Comparison of ENCODE assay signal across 19 mouse cellular contexts in the genomic region with DNA sequence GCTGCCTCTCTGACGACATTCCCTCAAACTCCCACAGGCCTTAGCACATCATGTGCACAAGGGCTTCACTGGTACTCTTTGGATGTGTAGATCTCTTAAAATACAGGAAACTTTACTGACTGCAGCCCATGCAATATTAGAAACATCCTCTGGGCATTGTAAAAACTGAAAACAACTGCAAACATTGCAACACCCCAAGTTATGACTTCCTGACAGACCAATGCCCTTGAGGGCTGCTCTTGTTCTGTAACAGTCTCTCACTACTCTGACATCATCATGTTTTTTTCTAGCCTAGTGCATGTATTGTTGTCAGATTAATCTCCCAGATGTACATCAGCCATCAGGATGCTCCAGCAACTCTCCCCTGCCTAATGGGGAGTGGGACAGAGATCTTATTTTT.
DNase-seq lines count a peak whose midpoint lies in the region; ATAC-seq and TF ChIP-seq lines count a peak whose summit lies in the region.
"Had no signal": no experiment of that assay in that cellular context is flagged by ENCODE, and none has a peak within 500 bp of the region (broad histone marks: within the 10 kb centered on the region; RNA-seq: fewer than 3 reads in every experiment).

No protein-coding gene starts in this region.

- no peaks in the 10 kb centered on the region for H3K9me3 ChIP-seq in forebrain, embryonic 15.5 days
- H3K9me3 ChIP-seq in forebrain, embryonic 13.5 days (replicated peaks), result no peaks in the 10 kb centered on the region
- H3K9me3 ChIP-seq in lung, embryonic 16.5 days (ENCODE audit: control insufficient read depth, low read length), result no peaks in the 10 kb centered on the region
- H3K9me3 ChIP-seq: embryonic facial prominence, embryonic 15.5 days had no signal

- 58% methylated on average over 1 of the region's 1 CpGs for WGBS in forebrain, embryonic 15.5 days
- WGBS in forebrain, embryonic 13.5 days, result 63% methylated on average over 1 of the region's 1 CpGs
- 43% methylated on average over 1 of the region's 1 CpGs for WGBS in lung, embryonic 16.5 days

- no peaks in the 10 kb centered on the region for H3K27me3 ChIP-seq in forebrain, embryonic 15.5 days
- H3K27me3 ChIP-seq in forebrain, embryonic 13.5 days, result no peaks in the 10 kb centered on the region
- H3K27me3 ChIP-seq in lung, embryonic 16.5 days (ENCODE audit: control insufficient read depth, insufficient read depth, low read depth, low read length), result no peaks in the 10 kb centered on the region
- no peaks in the 10 kb centered on the region for H3K27me3 ChIP-seq in myocyte (ENCODE audit: control insufficient read depth, insufficient read depth, insufficient read length)
- H3K27me3 ChIP-seq: CH12.LX; embryonic facial prominence, embryonic 15.5 days had no signal

- TF ChIP-seq POLR2A in myocyte (IDR thresholded peaks at IDR 0.05; ENCODE audit: insufficient read length, low read depth), result no peak

- H3K4me3 ChIP-seq in forebrain, embryonic 15.5 days, result no peak overlapping the region
- no peak overlapping the region for H3K4me3 ChIP-seq in forebrain, embryonic 13.5 days
- H3K4me3 ChIP-seq in lung, embryonic 16.5 days (ENCODE audit: low read length), result no peak overlapping the region
- no peak overlapping the region for H3K4me3 ChIP-seq in myocyte
- H3K4me3 ChIP-seq: embryonic facial prominence, embryonic 15.5 days; layer of hippocampus, adult 2 months had no signal

- no peak overlapping the region for H3K4me2 ChIP-seq in forebrain, embryonic 15.5 days (replicated peaks)
- no peak overlapping the region for H3K4me2 ChIP-seq in forebrain, embryonic 13.5 days
- H3K4me2 ChIP-seq in lung, embryonic 16.5 days (ENCODE audit: low read depth, low read length), result no peak overlapping the region
- no peak overlapping the region for H3K4me2 ChIP-seq in myocyte (ENCODE audit: low read depth)
- H3K4me2 ChIP-seq: embryonic facial prominence, embryonic 15.5 days; heart, embryonic 11.5 days had no signal

- no peak overlapping the region for H3K9ac ChIP-seq in forebrain, embryonic 15.5 days (replicated peaks)
- no peak overlapping the region for H3K9ac ChIP-seq in forebrain, embryonic 13.5 days
- no peak overlapping the region for H3K9ac ChIP-seq in lung, embryonic 16.5 days (ENCODE audit: low read length)
- H3K9ac ChIP-seq: embryonic facial prominence, embryonic 15.5 days; liver, postnatal 0 days had no signal

- ATAC-seq in forebrain, embryonic 15.5 days (replicated peaks), result no peak
- no peak for ATAC-seq in forebrain, embryonic 13.5 days
- peak; percentile 34; the same call in 1 of the 2 replicates for ATAC-seq in lung, embryonic 16.5 days (ENCODE audit: low read depth)
- ATAC-seq: liver, postnatal 0 days had no signal

- no peaks in the 10 kb centered on the region for H3K36me3 ChIP-seq in forebrain, embryonic 15.5 days
- no peaks in the 10 kb centered on the region for H3K36me3 ChIP-seq in forebrain, embryonic 13.5 days (ENCODE audit: poor library complexity, severe bottlenecking)
- H3K36me3 ChIP-seq in lung, embryonic 16.5 days (ENCODE audit: control insufficient read depth, insufficient read depth, low read length), result no peaks in the 10 kb centered on the region
- H3K36me3 ChIP-seq in myocyte (ENCODE audit: control insufficient read depth, insufficient read depth), result no peaks in the 10 kb centered on the region
- H3K36me3 ChIP-seq: embryonic facial prominence, embryonic 15.5 days had no signal

- H3K79me2 ChIP-seq in myocyte (ENCODE audit: control insufficient read depth, insufficient read depth), result no peaks in the 10 kb centered on the region

- H3ac ChIP-seq in myocyte (ENCODE audit: control insufficient read depth, insufficient read length), result no peak overlapping the region

- H3K27ac ChIP-seq in forebrain, embryonic 15.5 days (replicated peaks), result peak overlapping the region; percentile 19; the same call in 1 of the 2 replicates
- H3K27ac ChIP-seq in forebrain, embryonic 13.5 days, result no peak overlapping the region
- H3K27ac ChIP-seq in lung, embryonic 16.5 days (ENCODE audit: low read length), result no peak overlapping the region
- H3K27ac ChIP-seq: embryonic facial prominence, embryonic 15.5 days; layer of hippocampus, adult 2 months had no signal

- H3K4me1 ChIP-seq in forebrain, embryonic 15.5 days, result peaks cover 13% of the 10 kb centered on the region
- H3K4me1 ChIP-seq in forebrain, embryonic 13.5 days, result peaks cover 14% of the 10 kb centered on the region
- H3K4me1 ChIP-seq in lung, embryonic 16.5 days (replicated peaks; ENCODE audit: control insufficient read depth, insufficient read depth, low read length), result peaks cover 8% of the 10 kb centered on the region; the same call in 1 of the 2 replicates

- no peak for DNase-seq in lung, postnatal 10 days
- peak; percentile 4 for DNase-seq in forelimb bud, embryonic 11.5 days (ENCODE audit: low read depth, low spot score)
- DNase-seq in adrenal gland, adult 2 months, result no peak
- DNase-seq in Muller cell, postnatal 12 days (ENCODE audit: inconsistent ontology term), result no peak
- DNase-seq: adrenal gland, postnatal 36 days; cerebellum, adult 11-12 months; cerebellum, postnatal 14 days; kidney, adult 2 months; kidney, postnatal 14 days; liver, postnatal 0 days; right cerebral cortex, postnatal 14 days had no signal

TF ChIP-seq in myocyte, 11 proteins besides CTCF, POLR2A, EP300 and RAD21:
- no peak for TF ChIP-seq MYOG (IDR thresholded peaks at IDR 0.05; ENCODE audit: control insufficient read depth in 1 of 3, insufficient read depth in 1 of 3, insufficient read length in 2 of 3, low read depth in 2 of 3)
- TF ChIP-seq CEBPB (IDR thresholded peaks at IDR 0.05; ENCODE audit: insufficient read depth, poor library complexity, severe bottlenecking), result peak; percentile 68; the same call in 1 of the 2 replicates
- TF ChIP-seq MAX (IDR thresholded peaks at IDR 0.05; ENCODE audit: low read depth), result no peak
